Mouse (Mus musculus): ENCODE data around the gene Dhps. TPM values are rescaled to one million over a fixed set of nuclear protein-coding genes. Genes with fewer than 3 reads are reported as not detected.

Gene Dhps
- polyA plus RNA-seq, 1 experiment from 2014 or later, result 42.9 TPM

GRCm38 (mm10) chr8:85035165-85035727 lies 36.3 kb upstream of the Dhps start:
- WGBS (ENCODE audit: insufficient replicate concordance), result 4% methylated on average over 12 of the region's 12 CpGs
- DNase-seq (no peak), ATAC-seq (ENCODE audit: low read depth) (no peak)
- H3K36me3 ChIP-seq, result peaks cover 44% of the 10 kb centered on the region
- H3K9ac ChIP-seq, result peak overlapping the region; percentile 81
- H3K9me3 ChIP-seq (replicated peaks), result no peaks in the 10 kb centered on the region
- H3K4me1 ChIP-seq (replicated peaks), result peaks cover 60% of the 10 kb centered on the region
- peak overlapping the region; percentile 86 for H3K4me3 ChIP-seq (replicated peaks)
- H3K27me3 ChIP-seq, result no peaks in the 10 kb centered on the region
- peak overlapping the region; percentile 88 for H3K27ac ChIP-seq
- peak overlapping the region; percentile 93 for H3K4me2 ChIP-seq

GRCm38 (mm10) chr8:85035728-85036310 lies 35.7 kb upstream of the Dhps start:
- H3K4me2 ChIP-seq, result peak overlapping the region; percentile 93
- under 1% methylated on average over 15 of the region's 15 CpGs for WGBS (ENCODE audit: insufficient replicate concordance)
- DNase-seq (peak; percentile 27), ATAC-seq (ENCODE audit: low read depth) (0 out of 2 replicates have a peak, but pooled peaks have one; percentile 8)
- no peaks in the 10 kb centered on the region for H3K9me3 ChIP-seq (replicated peaks)
- peak overlapping the region; percentile 88 for H3K27ac ChIP-seq
- H3K36me3 ChIP-seq, result peaks cover 45% of the 10 kb centered on the region
- peak overlapping the region; percentile 81 for H3K9ac ChIP-seq
- no peaks in the 10 kb centered on the region for H3K27me3 ChIP-seq
- peaks cover 64% of the 10 kb centered on the region for H3K4me1 ChIP-seq (replicated peaks)
- peak overlapping the region; percentile 86 for H3K4me3 ChIP-seq (replicated peaks)

- Histone ChIP-seq H3K27me3 (no peaks in the 10 kb centered on the region), H3K27ac (peak overlapping the region; percentile 88), H3K9me3 (replicated peaks) (no peaks in the 10 kb centered on the region), H3K4me1 (replicated peaks) (peaks cover 69% of the 10 kb centered on the region), H3K36me3 (peaks cover 45% of the 10 kb centered on the region), H3K4me3 (replicated peaks) (peak overlapping the region; percentile 86), H3K4me2 (peak overlapping the region; percentile 93), H3K9ac (peak overlapping the region; percentile 81)
- DNase-seq, result no peak
- WGBS (ENCODE audit: insufficient replicate concordance), result 0% methylated on average over 9 of the region's 9 CpGs
- peak; percentile 32 for ATAC-seq (ENCODE audit: low read depth)
These were observed 35.2 kb upstream of the Dhps start for GRCm38 (mm10) chr8:85036381-85036717.

GRCm38 (mm10) chr8:85036718-85037365 lies 34.7 kb upstream of the Dhps start, which contains the start of gene Tnpo2:
Gene Tnpo2 (plus strand): TSS chr8:85036915.
- DNase-seq, result peak; percentile 86
- H3K36me3 ChIP-seq, result peaks cover 45% of the 10 kb centered on the region
- peak within 1 kb of the TSS; percentile 86 for H3K4me3 ChIP-seq (replicated peaks)
- no peaks in the 10 kb centered on the region for H3K9me3 ChIP-seq (replicated peaks)
- under 1% methylated on average over 59 of the region's 59 CpGs for WGBS (ENCODE audit: insufficient replicate concordance)
- peak within 1 kb of the TSS; percentile 93 for H3K4me2 ChIP-seq
- H3K27me3 ChIP-seq, result no peaks in the 10 kb centered on the region
- peaks cover 73% of the 10 kb centered on the region for H3K4me1 ChIP-seq (replicated peaks)
- ATAC-seq (ENCODE audit: low read depth), result peak; percentile 84
- peak within 1 kb of the TSS; percentile 97 for H3K27ac ChIP-seq
- H3K9ac ChIP-seq, result peak within 1 kb of the TSS; percentile 93

GRCm38 (mm10) chr8:85037366-85037680 lies 34.2 kb upstream of the Dhps start:
- ATAC-seq (ENCODE audit: low read depth) (peak; percentile 32), DNase-seq (no peak)
- no peaks in the 10 kb centered on the region for H3K9me3 ChIP-seq (replicated peaks)
- H3K4me3 ChIP-seq (replicated peaks), result peak overlapping the region; percentile 86
- no peaks in the 10 kb centered on the region for H3K27me3 ChIP-seq
- H3K4me1 ChIP-seq (replicated peaks), result peaks cover 71% of the 10 kb centered on the region
- under 1% methylated on average over 14 of the region's 14 CpGs for WGBS (ENCODE audit: insufficient replicate concordance)
- H3K9ac ChIP-seq, result peak overlapping the region; percentile 93
- peak overlapping the region; percentile 97 for H3K27ac ChIP-seq
- peaks cover 45% of the 10 kb centered on the region for H3K36me3 ChIP-seq
- peak overlapping the region; percentile 93 for H3K4me2 ChIP-seq

- Histone ChIP-seq H3K9ac (peak overlapping the region; percentile 93), H3K4me3 (replicated peaks) (peak overlapping the region; percentile 86), H3K4me2 (peak overlapping the region; percentile 93), H3K36me3 (peaks cover 45% of the 10 kb centered on the region), H3K4me1 (replicated peaks) (peaks cover 67% of the 10 kb centered on the region), H3K9me3 (replicated peaks) (no peaks in the 10 kb centered on the region), H3K27ac (peak overlapping the region; percentile 97), H3K27me3 (no peaks in the 10 kb centered on the region)
- ATAC-seq (ENCODE audit: low read depth) (peak; percentile 40), DNase-seq (peak; percentile 62)
- WGBS (ENCODE audit: insufficient replicate concordance), result under 1% methylated on average over 57 of the region's 57 CpGs
These were observed 33.7 kb upstream of the Dhps start for GRCm38 (mm10) chr8:85037681-85038531.

- no peak for DNase-seq
- ATAC-seq (ENCODE audit: low read depth), result no peak
- peaks cover 35% of the 10 kb centered on the region for H3K4me1 ChIP-seq (replicated peaks)
- no peak overlapping the region for H3K27ac ChIP-seq
- H3K27me3 ChIP-seq, result no peaks in the 10 kb centered on the region
- H3K36me3 ChIP-seq, result peaks cover 92% of the 10 kb centered on the region
- H3K4me2 ChIP-seq, result no peak overlapping the region
- no peak overlapping the region for H3K4me3 ChIP-seq (replicated peaks)
- no peak overlapping the region for H3K9ac ChIP-seq
- 88% methylated on average over 6 of the region's 6 CpGs for WGBS (ENCODE audit: insufficient replicate concordance)
- no peaks in the 10 kb centered on the region for H3K9me3 ChIP-seq (replicated peaks)
These were observed 27.9 kb upstream of the Dhps start for GRCm38 (mm10) chr8:85043619-85044018.

GRCm38 (mm10) chr8:85057367-85057766 lies 14.2 kb upstream of the Dhps start:
- Histone ChIP-seq H3K9me3 (replicated peaks) (no peaks in the 10 kb centered on the region), H3K9ac (no peak overlapping the region), H3K4me3 (replicated peaks) (no peak overlapping the region), H3K27ac (no peak overlapping the region), H3K4me1 (replicated peaks) (peaks cover 29% of the 10 kb centered on the region), H3K4me2 (no peak overlapping the region), H3K36me3 (peaks cover 50% of the 10 kb centered on the region), H3K27me3 (no peaks in the 10 kb centered on the region)
- ATAC-seq (ENCODE audit: low read depth) (no peak), DNase-seq (no peak)
- WGBS (ENCODE audit: insufficient replicate concordance), result 80% methylated on average over 7 of the region's 7 CpGs

- peak; percentile 81 for ATAC-seq (ENCODE audit: low read depth)
- H3K9ac ChIP-seq, result peak within 1 kb of the TSS; percentile 75
- H3K4me1 ChIP-seq (replicated peaks), result peaks cover 29% of the 10 kb centered on the region
- no peaks in the 10 kb centered on the region for H3K9me3 ChIP-seq (replicated peaks)
- H3K4me3 ChIP-seq (replicated peaks), result peak within 1 kb of the TSS; percentile 81
- H3K36me3 ChIP-seq, result peaks cover 24% of the 10 kb centered on the region
- under 1% methylated on average over 53 of the region's 53 CpGs for WGBS (ENCODE audit: insufficient replicate concordance)
- H3K27me3 ChIP-seq, result no peaks in the 10 kb centered on the region
- no peak within 1 kb of the TSS for H3K27ac ChIP-seq
- peak within 1 kb of the TSS; percentile 96 for H3K4me2 ChIP-seq
- DNase-seq, result peak; percentile 74
These were observed 11.5 kb upstream of the Dhps start, which contains the start of gene Fbxw9 for GRCm38 (mm10) chr8:85059879-85060616. Gene Fbxw9 (plus strand): TSS chr8:85060055.

GRCm38 (mm10) chr8:85062603-85063002 lies 9.0 kb upstream of the Dhps start:
- Histone ChIP-seq H3K27ac (no peak overlapping the region), H3K36me3 (peaks cover 6% of the 10 kb centered on the region; the same call in 1 of the 2 replicates), H3K4me2 (no peak overlapping the region), H3K4me1 (replicated peaks) (peaks cover 35% of the 10 kb centered on the region), H3K4me3 (replicated peaks) (no peak overlapping the region), H3K9me3 (replicated peaks) (no peaks in the 10 kb centered on the region), H3K9ac (no peak overlapping the region), H3K27me3 (no peaks in the 10 kb centered on the region)
- DNase-seq (no peak), ATAC-seq (ENCODE audit: low read depth) (no peak)
- 87% methylated on average over 4 of the region's 4 CpGs for WGBS (ENCODE audit: insufficient replicate concordance)

Data from liver, embryonic 13.5 days (tissue).